Mouse (Mus musculus) lung, embryonic 14.5 days (tissue): ENCODE measurements at regions not wholly inside any gene's neighbourhood (a gene's known extent, or its start where the extent isn't known, plus 50 kb on each side); places are given as distances from the start of the nearest gene placed in this dataset.
A peak's percentile ranks its signal among the peaks of the same experiment; 100 is the strongest.

Experiments used
- ATAC-seq: fragments of 200-750 bp; cut with Nextera tagmentation; 2 replicates; pipeline ENCODE4 v1.8.0; 2017; ENCODE audit warnings: mild to moderate bottlenecking, moderate TSS enrichment, moderate library complexity; ENCODE audit not compliant: insufficient read depth
- DNase-seq: peaks from one replicate; pipeline ENCODE4 v3.0.0-alpha.2; 2015
- H3K27ac ChIP-seq: fragments of 300-500 bp; sonication (generic); 2 replicates; pipeline ENCODE4 v1.5.1; 2014; ENCODE audit warnings: low read depth, mild to moderate bottlenecking, moderate library complexity
- H3K27me3 ChIP-seq: fragments of 300-500 bp; sonication (generic); 2 replicates; pipeline ENCODE4 v1.6.1; 2014; ENCODE audit warnings: low read length, control low read depth; ENCODE audit not compliant: insufficient read depth
- H3K36me3 ChIP-seq: fragments of 300-500 bp; sonication (generic); 2 replicates; pipeline ENCODE4 v1.6.1; 2014; ENCODE audit warnings: control low read depth; ENCODE audit not compliant: insufficient read depth
- H3K4me1 ChIP-seq: fragments of 300-500 bp; sonication (generic); 2 replicates; pipeline ENCODE4 v1.6.1; 2014; ENCODE audit warnings: antibody characterized with exemption, control low read depth; ENCODE audit not compliant: insufficient read depth
- H3K4me2 ChIP-seq: fragments of 300-500 bp; sonication (generic); 2 replicates; pipeline ENCODE4 v1.6.1; 2014; ENCODE audit warnings: mild to moderate bottlenecking
- H3K4me3 ChIP-seq: fragments of 300-500 bp; sonication (generic); 2 replicates; pipeline ENCODE4 v1.5.1; 2014; ENCODE audit warnings: low read depth, low read length
- H3K9ac ChIP-seq: fragments of 300-500 bp; sonication (generic); 2 replicates; pipeline ENCODE4 v1.6.1; 2014
- H3K9me3 ChIP-seq: fragments of 300-500 bp; sonication (generic); 2 replicates; pipeline ENCODE4 v1.6.1; 2016; ENCODE audit warnings: low read depth, low read length, control low read depth
- CTCF ChIP-seq: IDR thresholded peaks from 2 replicates; pipeline ENCODE4 v1.5.1; 2016; ENCODE audit warnings: antibody characterized with exemption, low read depth
- WGBS: fragments of 180-500 bp; shearing (Covaris S2); extraction: QIAGEN DNeasy Blood & Tissue Kit; methylation state at CpG from one replicate; pipeline ENCODE4 v1.1.7; 2014; 5-methylcytosine and 5-hydroxymethylcytosine counted together

DNA sequence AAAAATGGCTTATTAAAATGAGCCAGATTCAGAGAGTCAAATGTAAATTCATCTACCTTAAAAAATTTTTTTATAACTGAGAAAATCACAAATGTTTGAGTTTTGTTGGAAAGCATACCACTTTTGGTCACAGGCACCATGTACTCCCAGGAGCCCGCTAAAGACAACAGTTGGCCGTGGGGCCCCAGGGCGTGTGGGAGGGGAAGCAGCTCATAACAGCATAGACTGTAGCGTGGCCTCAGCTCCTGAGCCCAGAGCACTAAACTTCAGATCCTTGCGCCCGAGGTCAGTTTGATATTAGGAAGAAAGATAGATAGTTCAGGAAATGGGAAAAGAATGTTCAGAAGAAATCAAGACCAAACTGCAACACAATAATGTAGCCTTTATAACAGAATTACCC is 145.8 kb upstream of the Sox5 start:
- Histone ChIP-seq H3K27me3 (no peaks in the 10 kb centered on the region), H3K36me3 (no peaks in the 10 kb centered on the region), H3K4me1 (peaks cover 8% of the 10 kb centered on the region; the same call in 1 of the 2 replicates), H3K4me2 (no peak overlapping the region), H3K4me3 (no peak overlapping the region), H3K9me3 (no peaks in the 10 kb centered on the region), H3K27ac (no peak overlapping the region), H3K9ac (no peak overlapping the region)
- TF ChIP-seq CTCF = no peak
- ATAC-seq = peak; percentile 66; the same call in 1 of the 2 replicates
- peak; percentile 35 for DNase-seq
- WGBS = 33% methylated on average over 6 of the region's 6 CpGs

DNA sequence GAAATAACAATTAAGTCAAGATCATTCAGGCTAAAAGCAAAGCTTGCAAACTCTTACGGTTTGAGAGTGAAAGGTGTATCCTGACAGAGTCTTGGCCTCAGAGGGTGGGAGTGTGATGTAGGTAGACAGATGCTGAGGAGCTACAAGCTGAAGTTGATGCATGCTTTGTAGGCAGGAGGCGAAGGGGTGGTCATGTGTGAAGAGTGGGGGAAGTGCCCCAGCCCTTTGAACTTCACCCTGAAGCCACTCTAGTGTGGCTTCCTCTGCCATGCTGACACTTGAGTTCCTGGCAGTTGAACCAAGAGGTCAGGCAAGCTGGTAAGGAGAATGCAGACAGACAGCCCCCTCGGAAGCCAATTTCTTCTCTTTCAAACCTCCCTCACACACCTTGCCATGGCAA is 141.0 kb upstream of the Sox5 start:
- H3K4me1 ChIP-seq = peaks cover 14% of the 10 kb centered on the region; the same call in 1 of the 2 replicates
- no peak for ATAC-seq

DNA sequence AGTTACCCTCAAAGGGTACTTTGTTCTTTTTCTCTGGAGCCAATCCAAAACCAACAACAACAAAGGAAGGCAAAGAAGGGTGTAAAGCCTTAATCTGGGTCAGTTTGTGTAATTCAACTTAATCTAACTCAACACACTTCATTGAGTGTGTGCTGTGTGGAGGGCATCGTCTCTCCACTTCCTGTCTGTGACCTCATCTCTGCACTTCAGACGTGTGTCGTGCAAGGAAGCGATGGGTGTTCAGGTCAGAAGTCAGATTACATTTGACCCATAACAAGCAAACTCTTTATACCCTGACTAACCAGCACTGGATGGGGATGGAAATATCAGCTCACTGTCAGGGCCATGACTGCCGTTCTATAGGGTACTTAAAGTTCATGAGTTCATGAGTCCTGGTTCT is 138.0 kb upstream of the Sox5 start:
- no peaks in the 10 kb centered on the region for H3K27me3 ChIP-seq
- DNase-seq (peak; percentile 65), ATAC-seq (peak; percentile 68)
- H3K27ac ChIP-seq = peak overlapping the region; percentile 60; the same call in 1 of the 2 replicates
- H3K4me1 ChIP-seq = 0 out of 2 replicates have a peak, but pooled peaks cover 8% of the 10 kb centered on the region
- no peak overlapping the region for H3K4me2 ChIP-seq
- H3K36me3 ChIP-seq = no peaks in the 10 kb centered on the region
- no peak overlapping the region for H3K9ac ChIP-seq
- H3K9me3 ChIP-seq = no peaks in the 10 kb centered on the region
- no peak for TF ChIP-seq CTCF
- H3K4me3 ChIP-seq = no peak overlapping the region
- WGBS = 14% methylated on average over 5 of the region's 5 CpGs

More for the DNA sequence above, 141.0 kb upstream of the Sox5 start:
- Histone ChIP-seq H3K27ac (no peak overlapping the region), H3K4me2 (no peak overlapping the region), H3K9ac (no peak overlapping the region), H3K4me3 (no peak overlapping the region), H3K9me3 (no peaks in the 10 kb centered on the region), H3K36me3 (no peaks in the 10 kb centered on the region), H3K27me3 (no peaks in the 10 kb centered on the region)
- WGBS = 59% methylated on average over 3 of the region's 3 CpGs
- TF ChIP-seq CTCF = no peak
- DNase-seq = no peak

DNA sequence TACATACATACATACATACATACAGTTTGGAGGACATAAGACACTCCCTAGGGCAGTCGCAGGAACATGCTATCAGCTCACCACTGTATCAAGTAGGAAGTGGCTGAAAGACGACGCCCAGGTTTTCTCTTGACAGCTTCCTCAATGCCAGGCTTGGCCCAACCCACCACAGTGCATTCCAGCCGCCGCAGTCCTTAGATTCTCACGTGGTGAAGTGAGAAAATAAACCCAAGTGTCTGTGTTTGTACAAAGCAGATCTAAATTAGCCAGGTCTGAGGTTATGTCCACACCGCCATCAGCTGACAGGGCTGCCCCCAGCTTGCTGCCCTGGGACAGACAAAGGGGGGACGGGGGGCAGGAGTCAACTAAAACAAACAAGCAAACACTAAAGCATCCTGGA is 135.4 kb upstream of the Sox5 start:
- no peak overlapping the region for H3K27ac ChIP-seq
- H3K4me2 ChIP-seq = no peak overlapping the region
- no peaks in the 10 kb centered on the region for H3K9me3 ChIP-seq
- no peak for TF ChIP-seq CTCF
- peak; percentile 71; the same call in 1 of the 2 replicates for ATAC-seq
- no peak overlapping the region for H3K4me3 ChIP-seq
- H3K9ac ChIP-seq = no peak overlapping the region
- DNase-seq = peak; percentile 74
- H3K27me3 ChIP-seq = no peaks in the 10 kb centered on the region
- 0 out of 2 replicates have a peak, but pooled peaks cover 8% of the 10 kb centered on the region for H3K4me1 ChIP-seq
- 6% methylated on average over 8 of the region's 8 CpGs for WGBS
- no peaks in the 10 kb centered on the region for H3K36me3 ChIP-seq

DNA sequence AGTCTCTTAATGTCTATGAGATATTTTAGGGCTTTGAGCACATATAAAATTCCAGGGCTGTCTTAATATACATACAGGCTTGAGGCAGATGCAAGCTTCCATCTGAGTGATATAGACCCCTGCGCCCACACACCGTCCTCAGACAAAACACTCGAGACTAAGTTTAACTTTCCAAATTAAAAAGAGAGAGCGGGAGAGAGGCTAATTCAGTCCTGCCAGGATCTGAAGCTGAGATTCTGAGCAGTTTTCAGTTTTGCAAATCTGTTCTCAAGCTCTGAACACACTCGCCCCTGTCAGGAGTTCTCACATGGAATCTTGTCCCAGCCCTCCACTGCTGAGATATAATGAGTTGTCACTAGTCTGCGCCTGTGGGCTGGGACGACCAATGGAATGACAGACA is 130.0 kb upstream of the Sox5 start:
- Histone ChIP-seq H3K4me1 (no peaks in the 10 kb centered on the region), H3K4me2 (no peak overlapping the region), H3K27me3 (no peaks in the 10 kb centered on the region), H3K27ac (no peak overlapping the region), H3K9me3 (no peaks in the 10 kb centered on the region), H3K4me3 (no peak overlapping the region), H3K36me3 (no peaks in the 10 kb centered on the region), H3K9ac (no peak overlapping the region)
- DNase-seq = no peak
- 62% methylated on average over 7 of the region's 7 CpGs for WGBS
- ATAC-seq = no peak
- TF ChIP-seq CTCF = no peak

DNA sequence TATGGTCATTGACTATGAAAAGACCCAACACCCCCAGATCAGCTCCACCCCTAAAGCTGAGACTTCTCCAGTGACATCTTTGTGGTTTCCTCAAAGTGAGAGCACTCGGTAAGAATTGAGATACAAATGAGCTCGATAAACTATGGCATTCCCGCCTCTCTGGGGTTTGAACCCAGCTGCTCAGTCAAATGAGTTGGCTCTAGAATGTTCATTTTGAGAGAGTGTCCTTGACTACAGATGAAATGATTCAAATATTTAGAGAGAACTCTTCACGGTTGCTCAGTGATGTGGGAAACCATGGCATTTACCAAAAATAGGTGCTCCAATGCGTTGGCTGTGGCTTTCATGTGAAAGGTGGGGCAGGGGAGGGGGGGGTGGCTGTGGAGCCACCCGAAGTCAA is 128.6 kb upstream of the Sox5 start:
- no peak overlapping the region for H3K27ac ChIP-seq
- 54% methylated on average over 6 of the region's 6 CpGs for WGBS
- H3K4me1 ChIP-seq = no peaks in the 10 kb centered on the region
- DNase-seq (no peak), ATAC-seq (no peak)
- no peak overlapping the region for H3K4me3 ChIP-seq
- H3K9ac ChIP-seq = no peak overlapping the region
- no peaks in the 10 kb centered on the region for H3K36me3 ChIP-seq
- no peaks in the 10 kb centered on the region for H3K9me3 ChIP-seq
- no peak overlapping the region for H3K4me2 ChIP-seq
- TF ChIP-seq CTCF = no peak
- no peaks in the 10 kb centered on the region for H3K27me3 ChIP-seq

DNA sequence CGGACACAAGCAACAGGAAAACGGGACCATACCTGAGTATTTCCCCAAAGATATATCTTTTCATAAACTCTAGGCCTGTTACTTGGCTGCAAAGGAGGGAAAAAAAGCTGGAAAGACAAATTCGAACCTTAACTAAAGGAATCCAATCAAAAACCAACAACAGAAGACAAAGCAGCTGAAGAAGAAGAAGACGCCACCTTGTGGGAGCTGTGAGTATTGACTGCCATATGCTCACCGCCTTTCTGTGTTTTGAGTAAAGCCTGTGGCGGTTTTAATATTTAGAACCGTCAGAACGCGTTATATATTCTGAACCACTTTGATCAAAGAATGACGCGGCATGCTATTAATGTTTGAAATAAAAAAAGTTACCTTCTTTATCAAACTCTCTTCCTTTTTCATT is 126.9 kb upstream of the Sox5 start:
- Histone ChIP-seq H3K4me3 (no peak overlapping the region), H3K27me3 (no peaks in the 10 kb centered on the region), H3K36me3 (no peaks in the 10 kb centered on the region), H3K9me3 (no peaks in the 10 kb centered on the region), H3K27ac (no peak overlapping the region), H3K9ac (no peak overlapping the region), H3K4me2 (no peak overlapping the region), H3K4me1 (no peaks in the 10 kb centered on the region)
- WGBS = 92% methylated on average over 11 of the region's 11 CpGs
- ATAC-seq (no peak), DNase-seq (no peak)
- no peak; the same call in 1 of the 2 replicates for TF ChIP-seq CTCF

DNA sequence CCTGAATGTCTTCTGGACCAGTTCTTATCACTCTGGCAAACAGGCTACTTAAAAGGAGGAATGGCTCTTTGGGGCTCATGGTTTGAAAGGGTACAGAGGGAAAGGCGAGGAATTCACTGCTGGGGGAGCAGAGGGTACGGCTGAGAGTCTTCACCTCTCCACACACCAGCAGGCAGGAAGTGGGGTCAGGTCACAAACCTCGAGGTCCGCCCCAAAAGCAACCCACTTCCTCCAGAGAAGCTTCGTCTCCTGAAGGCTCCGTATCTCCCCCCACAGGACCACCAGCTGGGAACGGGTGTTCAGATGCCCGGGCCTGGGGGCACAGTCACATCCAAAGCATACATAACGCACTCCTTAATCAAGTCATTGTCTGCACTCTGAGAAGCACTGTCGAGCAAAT is 121.4 kb upstream of the Sox5 start:
- Histone ChIP-seq H3K27ac (0 out of 2 replicates have a peak overlapping the region, but pooled peaks have one; percentile 18), H3K9ac (no peak overlapping the region), H3K27me3 (no peaks in the 10 kb centered on the region), H3K4me2 (peak overlapping the region; percentile 7; the same call in 1 of the 2 replicates), H3K9me3 (no peaks in the 10 kb centered on the region), H3K4me1 (peaks cover 18% of the 10 kb centered on the region), H3K4me3 (no peak overlapping the region), H3K36me3 (no peaks in the 10 kb centered on the region)
- ATAC-seq (no peak), DNase-seq (peak; percentile 23)
- 19% methylated on average over 10 of the region's 10 CpGs for WGBS
- TF ChIP-seq CTCF = no peak
